Mouse (Mus musculus) spleen, adult 2 months (tissue): ENCODE results near the gene Cfd.

Experiments
- CTCF ChIP-seq: fragments of 200-500 bp; IDR thresholded peaks from 2 replicates; pipeline ENCODE4 v1.5.1; 2011; ENCODE audit warnings: mild to moderate bottlenecking, inconsistent platforms; ENCODE audit not compliant: insufficient read depth, insufficient read length, insufficient replicate concordance; ENCODE audit errors: extremely low read depth
- POLR2A ChIP-seq: fragments of 200-500 bp; IDR thresholded peaks from 2 replicates; pipeline ENCODE4 v1.6.1; 2011; ENCODE audit warnings: low read depth, low read length, inconsistent platforms

- TF ChIP-seq POLR2A (no peak), CTCF (no peak)
Observed at GRCm38 (mm10) chr10:79896306-79896705, 5.7 kb downstream of the Cfd start.
